Mouse (Mus musculus): ENCODE data around the gene Ctsll3. TPM values are rescaled to one million over a fixed set of nuclear protein-coding genes. Genes with fewer than 3 reads are reported as not detected.

Ctsll3 gene
- polyA plus RNA-seq, 1 experiment: not detected

- no peak for TF ChIP-seq CTCF (IDR thresholded peaks at IDR 0.05; ENCODE audit: borderline replicate concordance, extremely low read depth, insufficient read depth, insufficient read length)
- TF ChIP-seq POLR2A (IDR thresholded peaks at IDR 0.05; ENCODE audit: borderline replicate concordance, extremely low read depth, insufficient read depth, insufficient read length, poor library complexity, severe bottlenecking): no peak
- DNase-seq (ENCODE audit: low read depth): no peak
Measured at GRCm38 (mm10) chr13:60789466-60789865, 13.2 kb downstream of the Ctsll3 start.

DNA sequence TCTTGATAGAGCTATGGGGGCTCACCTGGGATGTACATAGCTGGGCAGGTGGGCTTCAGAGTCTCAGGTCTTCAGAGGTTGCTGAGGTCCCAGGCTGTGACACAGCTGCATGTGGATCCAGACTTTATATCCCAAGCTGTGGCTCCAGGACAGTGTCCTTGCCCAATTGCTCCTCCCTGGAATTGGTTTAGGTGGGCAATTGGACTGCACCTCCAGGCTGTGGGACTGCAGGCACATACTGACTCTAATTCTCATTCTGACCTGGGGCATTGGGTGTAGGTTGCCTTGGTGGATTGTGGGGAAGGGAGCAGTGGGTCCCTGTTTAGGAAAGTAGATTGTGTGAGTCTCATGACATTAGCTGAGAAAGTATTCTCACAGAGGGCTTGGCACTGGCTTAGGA lies 16.4 kb downstream of the Ctsll3 start, which contains the start of gene BC051665:
BC051665 (minus strand) TSS at position 101 of the 400 bp plus-strand sequence.
- TF ChIP-seq CTCF (IDR thresholded peaks at IDR 0.05; ENCODE audit: borderline replicate concordance, extremely low read depth, insufficient read depth, insufficient read length): no peak
- TF ChIP-seq POLR2A (IDR thresholded peaks at IDR 0.05; ENCODE audit: borderline replicate concordance, extremely low read depth, insufficient read depth, insufficient read length, poor library complexity, severe bottlenecking): no peak
- no peak for DNase-seq (ENCODE audit: low read depth)

GRCm38 (mm10) chr13:60783301-60783700 lies 19.3 kb downstream of the Ctsll3 start:
- DNase-seq (ENCODE audit: low read depth): no peak
- no peak for TF ChIP-seq CTCF (IDR thresholded peaks at IDR 0.05; ENCODE audit: borderline replicate concordance, extremely low read depth, insufficient read depth, insufficient read length)
- no peak for TF ChIP-seq POLR2A (IDR thresholded peaks at IDR 0.05; ENCODE audit: borderline replicate concordance, extremely low read depth, insufficient read depth, insufficient read length, poor library complexity, severe bottlenecking)

- no peak for TF ChIP-seq CTCF (IDR thresholded peaks at IDR 0.05; ENCODE audit: borderline replicate concordance, extremely low read depth, insufficient read depth, insufficient read length)
- no peak for TF ChIP-seq POLR2A (IDR thresholded peaks at IDR 0.05; ENCODE audit: borderline replicate concordance, extremely low read depth, insufficient read depth, insufficient read length, poor library complexity, severe bottlenecking)
- DNase-seq (ENCODE audit: low read depth): no peak
Measured at GRCm38 (mm10) chr13:60780534-60780933, 22.1 kb downstream of the Ctsll3 start.

DNA sequence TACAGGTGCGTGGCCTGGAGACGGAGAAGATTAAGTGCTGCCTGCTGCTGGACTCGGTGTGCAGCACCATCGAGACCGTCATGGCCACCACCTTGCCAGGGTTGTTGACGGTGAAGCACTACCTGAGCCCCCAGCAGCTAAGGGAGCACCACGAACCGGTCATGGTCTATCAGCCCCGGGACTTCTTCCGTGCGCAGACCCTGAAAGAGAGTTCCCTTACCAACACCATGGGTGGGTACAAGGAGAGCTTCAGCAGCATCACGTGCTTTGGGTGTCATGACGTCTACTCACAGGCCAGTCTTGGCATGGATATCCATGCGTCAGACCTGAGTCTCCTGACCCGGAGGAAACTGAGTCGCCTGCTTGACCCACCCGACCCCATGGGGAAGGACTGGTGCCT lies 41.5 kb downstream of the Ctsll3 start:
- no peak for DNase-seq (ENCODE audit: low read depth)
- TF ChIP-seq POLR2A (IDR thresholded peaks at IDR 0.05; ENCODE audit: borderline replicate concordance, extremely low read depth, insufficient read depth, insufficient read length, poor library complexity, severe bottlenecking) (no peak), CTCF (IDR thresholded peaks at IDR 0.05; ENCODE audit: borderline replicate concordance, extremely low read depth, insufficient read depth, insufficient read length) (no peak)

DNA sequence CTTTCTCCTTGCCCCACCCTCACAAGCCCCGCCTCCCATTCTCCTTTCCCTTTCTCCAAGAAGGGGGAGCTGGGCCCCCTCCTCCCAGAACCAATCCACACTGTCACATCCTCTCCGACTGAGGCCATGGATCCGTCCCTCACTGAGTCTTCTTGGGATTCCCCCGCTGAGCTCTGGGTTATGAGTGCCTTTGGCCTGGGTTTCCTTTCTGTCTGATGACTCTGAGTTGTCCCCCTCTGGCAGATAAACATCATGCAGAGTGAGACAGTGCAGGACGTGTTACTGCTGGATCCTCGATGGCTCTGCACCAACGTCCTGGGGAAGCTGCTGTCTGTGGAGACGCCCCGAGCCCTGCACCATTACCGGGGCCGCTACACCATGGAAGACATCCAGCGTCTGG lies 42.3 kb downstream of the Ctsll3 start:
- TF ChIP-seq POLR2A (IDR thresholded peaks at IDR 0.05; ENCODE audit: borderline replicate concordance, extremely low read depth, insufficient read depth, insufficient read length, poor library complexity, severe bottlenecking) (no peak), CTCF (IDR thresholded peaks at IDR 0.05; ENCODE audit: borderline replicate concordance, extremely low read depth, insufficient read depth, insufficient read length) (no peak)
- no peak for DNase-seq (ENCODE audit: low read depth)

DNA sequence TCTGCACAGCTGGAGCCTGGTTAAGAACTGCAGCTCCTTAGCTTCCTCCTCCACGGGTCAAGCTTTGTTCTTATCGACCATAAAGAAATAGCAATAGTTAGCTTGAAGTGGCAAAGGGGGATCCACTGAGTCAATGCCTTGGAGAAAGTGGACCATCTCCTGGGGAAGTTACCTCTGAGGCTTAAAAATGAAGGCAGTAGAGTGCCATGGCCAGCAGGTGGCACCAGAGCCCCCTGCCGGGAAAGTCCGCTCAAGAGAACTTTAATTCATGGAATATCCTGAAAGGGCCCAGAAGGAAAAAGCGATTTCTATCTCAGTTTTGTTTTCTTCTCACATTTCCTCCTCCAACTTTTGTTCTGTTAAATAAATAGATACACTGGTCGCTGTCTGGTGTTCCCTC lies 43.5 kb downstream of the Ctsll3 start:
- no peak for TF ChIP-seq POLR2A (IDR thresholded peaks at IDR 0.05; ENCODE audit: borderline replicate concordance, extremely low read depth, insufficient read depth, insufficient read length, poor library complexity, severe bottlenecking)
- peak; percentile 92 for TF ChIP-seq CTCF (IDR thresholded peaks at IDR 0.05; ENCODE audit: borderline replicate concordance, extremely low read depth, insufficient read depth, insufficient read length)
- peak; percentile 65 for DNase-seq (ENCODE audit: low read depth)

- no peak for TF ChIP-seq CTCF (IDR thresholded peaks at IDR 0.05; ENCODE audit: borderline replicate concordance, extremely low read depth, insufficient read depth, insufficient read length)
- TF ChIP-seq POLR2A (IDR thresholded peaks at IDR 0.05; ENCODE audit: borderline replicate concordance, extremely low read depth, insufficient read depth, insufficient read length, poor library complexity, severe bottlenecking): no peak
- no peak for DNase-seq (ENCODE audit: low read depth)
Measured at GRCm38 (mm10) chr13:60757292-60757691, 45.4 kb downstream of the Ctsll3 start.

DNA sequence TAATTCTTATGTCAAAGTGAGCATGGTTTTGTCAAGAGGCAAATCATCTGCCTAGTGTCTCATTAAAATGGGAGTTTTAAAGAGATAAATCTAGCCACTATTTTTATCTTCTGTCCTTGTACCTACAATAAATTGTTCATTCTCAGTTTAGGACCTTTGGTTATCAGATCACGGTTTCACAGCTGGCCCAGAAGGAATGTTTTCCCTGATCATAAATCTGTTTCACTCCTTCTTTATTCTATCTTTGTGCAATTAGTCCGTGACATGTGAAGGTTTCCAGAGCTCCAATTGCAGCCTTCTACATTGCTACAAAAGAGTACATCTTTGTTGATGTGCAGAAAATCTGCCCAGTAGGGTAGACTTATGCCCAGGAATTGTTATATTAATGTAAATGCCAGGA lies 47.4 kb downstream of the Ctsll3 start:
- no peak for TF ChIP-seq POLR2A (IDR thresholded peaks at IDR 0.05; ENCODE audit: borderline replicate concordance, extremely low read depth, insufficient read depth, insufficient read length, poor library complexity, severe bottlenecking)
- no peak for TF ChIP-seq CTCF (IDR thresholded peaks at IDR 0.05; ENCODE audit: borderline replicate concordance, extremely low read depth, insufficient read depth, insufficient read length)
- DNase-seq (ENCODE audit: low read depth): no peak

DNA sequence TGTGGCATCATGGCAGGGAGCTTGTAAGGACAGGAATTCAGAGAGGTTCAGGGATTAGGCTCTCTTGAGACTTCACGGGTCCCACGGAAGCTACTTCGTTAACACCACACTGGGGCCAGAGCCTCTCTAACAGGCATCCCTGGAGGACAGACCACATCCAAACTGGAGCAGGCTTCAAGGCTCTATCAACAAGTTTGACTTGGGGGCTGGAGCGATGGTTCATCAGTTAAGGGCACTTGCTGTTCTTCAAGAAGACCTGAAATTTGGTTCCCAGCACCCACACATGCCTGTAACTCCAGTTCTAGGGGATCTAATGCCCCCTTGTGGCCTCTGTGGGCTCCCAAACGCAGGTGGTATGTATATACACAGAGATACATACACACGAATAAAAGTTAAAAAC lies 49.4 kb downstream of the Ctsll3 start:
- TF ChIP-seq CTCF (IDR thresholded peaks at IDR 0.05; ENCODE audit: borderline replicate concordance, extremely low read depth, insufficient read depth, insufficient read length) (no peak), POLR2A (IDR thresholded peaks at IDR 0.05; ENCODE audit: borderline replicate concordance, extremely low read depth, insufficient read depth, insufficient read length, poor library complexity, severe bottlenecking) (no peak)
- no peak for DNase-seq (ENCODE audit: low read depth)

DNA sequence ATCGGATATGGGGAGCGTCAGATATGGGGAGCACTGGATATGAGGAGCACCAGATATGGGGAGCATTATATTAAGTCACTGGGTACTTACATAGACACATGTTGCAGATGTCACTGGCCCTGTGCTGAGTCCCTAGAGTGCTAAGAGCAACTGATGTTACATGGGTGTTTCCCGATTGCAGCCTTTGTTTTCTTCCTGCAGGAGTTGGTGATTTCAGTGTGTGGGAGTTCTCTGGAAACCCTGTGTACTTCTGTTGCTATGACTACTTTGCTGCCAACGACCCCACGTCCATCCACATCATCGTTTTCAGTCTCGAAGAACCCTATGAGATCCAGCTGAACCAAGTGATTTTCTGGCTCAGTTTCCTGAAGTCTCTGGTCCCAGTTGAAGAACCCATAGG lies 51.7 kb downstream of the Ctsll3 start:
- no peak for TF ChIP-seq POLR2A (IDR thresholded peaks at IDR 0.05; ENCODE audit: borderline replicate concordance, extremely low read depth, insufficient read depth, insufficient read length, poor library complexity, severe bottlenecking)
- TF ChIP-seq CTCF (IDR thresholded peaks at IDR 0.05; ENCODE audit: borderline replicate concordance, extremely low read depth, insufficient read depth, insufficient read length): no peak

DNA sequence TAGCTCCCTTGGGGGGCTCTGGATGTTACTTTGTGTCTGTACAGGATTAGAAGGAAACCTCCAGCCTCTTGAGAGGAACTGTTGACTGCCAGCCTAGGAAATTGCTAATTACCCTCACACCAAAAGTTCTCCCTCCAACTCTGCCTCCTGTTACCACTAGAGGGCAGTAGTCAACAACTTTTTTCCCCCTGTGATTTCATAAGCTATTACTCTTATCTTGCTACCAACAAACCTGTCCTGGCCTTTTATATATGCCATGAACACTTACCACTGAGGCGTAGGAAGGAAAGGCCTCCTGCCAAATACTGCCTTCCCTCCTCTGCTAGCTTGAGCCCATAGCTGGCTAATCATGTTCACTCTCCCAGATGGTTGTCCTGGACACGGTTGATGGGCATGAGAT lies 54.1 kb downstream of the Ctsll3 start:
- no peak for DNase-seq (ENCODE audit: low read depth)
- TF ChIP-seq CTCF (IDR thresholded peaks at IDR 0.05; ENCODE audit: borderline replicate concordance, extremely low read depth, insufficient read depth, insufficient read length) (peak; percentile 55; the same call in 1 of the 2 replicates), POLR2A (IDR thresholded peaks at IDR 0.05; ENCODE audit: borderline replicate concordance, extremely low read depth, insufficient read depth, insufficient read length, poor library complexity, severe bottlenecking) (no peak)

More for the DNA sequence above, 51.7 kb downstream of the Ctsll3 start:
- DNase-seq (ENCODE audit: low read depth): no peak

Other genes with a start within 250 kb of the Ctsll3 start
- 107 and 112 TPM in 2 replicates for gene Dapk1, start 200.9 kb downstream of the Ctsll3 start, polyA plus RNA-seq (2012; rRNA removed)
- gene BC051665, start 16.5 kb downstream of the Ctsll3 start, polyA plus RNA-seq (2012; rRNA removed): not detected in 2 replicates
- 0.08 and 0.14 TPM in 2 replicates for gene 4930486L24Rik, start 61.6 kb upstream of the Ctsll3 start, polyA plus RNA-seq (2012; rRNA removed)
- gene Gm49392, start 94.0 kb upstream of the Ctsll3 start, polyA plus RNA-seq (2012; rRNA removed): not detected in 2 replicates
- gene Ctla2b, start 94.6 kb upstream of the Ctsll3 start, polyA plus RNA-seq (2012; rRNA removed): 1.6 TPM in 2 replicates
- gene Tpbpb, start 102.0 kb upstream of the Ctsll3 start, polyA plus RNA-seq (2012; rRNA removed): 0.27 and 0.39 TPM in 2 replicates
- not detected in 2 replicates for gene Gm49393, start 132.7 kb upstream of the Ctsll3 start, polyA plus RNA-seq (2012; rRNA removed)
- 2.0 and 3.1 TPM in 2 replicates for gene Gm49391, start 133.7 kb upstream of the Ctsll3 start, polyA plus RNA-seq (2012; rRNA removed)
- 5.8 and 10.6 TPM in 2 replicates for gene Ctla2a, start 133.8 kb upstream of the Ctsll3 start, polyA plus RNA-seq (2012; rRNA removed)
- gene Tpbpa, start 139.1 kb upstream of the Ctsll3 start, polyA plus RNA-seq (2012; rRNA removed): 0.78 and 2.0 TPM in 2 replicates
- 0.05 and 0.34 TPM in 2 replicates for gene Ctsj, start 203.1 kb upstream of the Ctsll3 start, polyA plus RNA-seq (2012; rRNA removed)
- 0.05 TPM in 1 of 2 replicates, not detected in the other for gene Ctsq, start 237.8 kb upstream of the Ctsll3 start, polyA plus RNA-seq (2012; rRNA removed)